Mouse (Mus musculus) MEL (cell line): ENCODE data around the gene Ifnar2.

Experiments used
- RCOR1 ChIP-seq: IDR thresholded peaks from 2 replicates; pipeline ENCODE4 v1.6.1; 2012; ENCODE audit warnings: low read depth, mild to moderate bottlenecking, inconsistent platforms, low read length, improper control_type of control experiment
- TCF12 ChIP-seq: IDR thresholded peaks from 2 replicates; pipeline ENCODE4 v1.6.1; 2014; ENCODE audit warnings: low read depth, mild to moderate bottlenecking, inconsistent platforms, low read length, improper control_type of control experiment, moderate library complexity

GRCm38 (mm10) chr16:91381606-91382005, 9.0 kb downstream of the Ifnar2 start:
- TF ChIP-seq TCF12 (no peak), RCOR1 (no peak)
